Mouse (Mus musculus) C2C12 (cell line): ENCODE measurements around the gene Mybl2. TPM values are rescaled to one million over a fixed set of nuclear protein-coding genes. Genes with fewer than 3 reads are reported as not detected.

ENCODE experiments used
- H3K27me3 ChIP-seq: one replicate; pipeline ENCODE4 v1.6.1; 2011; ENCODE audit not compliant: control insufficient read depth, insufficient read depth, insufficient read length
- H3K36me3 ChIP-seq: one replicate; pipeline ENCODE4 v1.6.1; 2011; ENCODE audit not compliant: control insufficient read depth, insufficient read depth
- H3K4me3 ChIP-seq: one replicate; pipeline ENCODE4 v1.5.1; 2011; ENCODE audit warnings: mild to moderate bottlenecking, control low read depth; ENCODE audit not compliant: poor library complexity, insufficient read depth, severe bottlenecking
- H3K79me2 ChIP-seq: one replicate; pipeline ENCODE4 v1.6.1; 2011; ENCODE audit not compliant: control insufficient read depth, insufficient read depth
- H3K79me3 ChIP-seq: one replicate; pipeline ENCODE4 v1.6.1; 2011; ENCODE audit warnings: low read depth, control low read depth
- H3ac ChIP-seq: one replicate; pipeline ENCODE3; 2011; ENCODE audit warnings: low read depth; ENCODE audit not compliant: control insufficient read depth, insufficient read length
- CEBPB ChIP-seq: IDR thresholded peaks from one replicate; pipeline ENCODE4 v1.6.1; 2011; ENCODE audit warnings: low read depth, mild to moderate bottlenecking, control low read depth, moderate library complexity
- CTCF ChIP-seq: IDR thresholded peaks from one replicate; pipeline ENCODE4 v1.5.1; 2011; ENCODE audit not compliant: control insufficient read depth, insufficient read depth, insufficient read length
- FOSL1 ChIP-seq: IDR thresholded peaks from one replicate; pipeline ENCODE4 v1.8.0; 2011; ENCODE audit warnings: mild to moderate bottlenecking, low read length; ENCODE audit not compliant: poor library complexity, insufficient read depth, severe bottlenecking
- MAX ChIP-seq: IDR thresholded peaks from one replicate; pipeline ENCODE4 v1.6.1; 2011; ENCODE audit warnings: mild to moderate bottlenecking, control low read depth
- MYOD1 ChIP-seq: IDR thresholded peaks from one replicate; pipeline ENCODE4 v1.6.1; 2011; ENCODE audit warnings: low read depth; ENCODE audit not compliant: control insufficient read depth, insufficient read length
- MYOG ChIP-seq: IDR thresholded peaks from one replicate; pipeline ENCODE4 v1.6.1; 2011; ENCODE audit not compliant: control insufficient read depth, insufficient read length; ENCODE audit errors: extremely low read depth
- USF1 ChIP-seq: IDR thresholded peaks from one replicate; pipeline ENCODE4 v1.6.1; 2011; ENCODE audit warnings: low read depth, mild to moderate bottlenecking, control low read depth, moderate library complexity
- long read RNA-seq, 2 experiments: library from polyadenylated mRNA; unstranded; transcript quantifications; one replicate each; pipeline ENCODE4 v2.0.0; 2019 to 2020
- polyA plus RNA-seq: library from polyadenylated mRNA; unstranded; fragments of >200 nt; fragmentation: generic; extraction: Trizol; gene quantifications from one replicate; pipeline ENCODE4 v1.2.1, GENCODE M21; 2012; ENCODE audit warnings: missing spikeins

Mybl2 gene
- polyA plus RNA-seq: 37.8 TPM
- long read RNA-seq, experiment 1, transcript Mybl2-201 (14 exons, 3,651 nt): major isoform, 9 of 19 reads
- long read RNA-seq, experiment 1, partial matches to known transcripts: 4 of 19 reads
- long read RNA-seq, experiment 1, other reads (novel, unspliced or antisense): 6 of 19 reads
- long read RNA-seq, experiment 2, transcript Mybl2-201 (14 exons, 3,651 nt): major isoform, 270 of 342 reads
- long read RNA-seq, experiment 2, partial matches to known transcripts: 10 of 342 reads
- long read RNA-seq, experiment 2, other reads (novel, unspliced or antisense): 62 of 342 reads

- peaks cover 5% of the 10 kb centered on the region for H3K36me3 ChIP-seq
- no peaks in the 10 kb centered on the region for H3K27me3 ChIP-seq
- H3K79me3 ChIP-seq: peaks cover 36% of the 10 kb centered on the region
- H3K4me3 ChIP-seq: peak within 1 kb of the TSS; percentile 80
- H3K79me2 ChIP-seq: peaks cover 50% of the 10 kb centered on the region
- TF ChIP-seq MAX: peak; percentile 86
- TF ChIP-seq FOSL1: no peak
- no peak for TF ChIP-seq MYOD1
- H3ac ChIP-seq: peak within 1 kb of the TSS; percentile 76
Measured at GRCm38 (mm10) chr2:163054335-163054840, at the start of gene Mybl2. Gene Mybl2, plus strand, starts transcription at chr2:163054687.

- Histone ChIP-seq H3K4me3 (no peak overlapping the region), H3K79me3 (no peaks in the 10 kb centered on the region), H3K79me2 (no peaks in the 10 kb centered on the region), H3K27me3 (peaks cover 4% of the 10 kb centered on the region), H3ac (no peak overlapping the region), H3K36me3 (no peaks in the 10 kb centered on the region)
- TF ChIP-seq FOSL1 (no peak), CTCF (no peak), MYOG (no peak), CEBPB (no peak), USF1 (no peak), MAX (no peak)
Measured at GRCm38 (mm10) chr2:163007299-163007698, 47.2 kb upstream of the Mybl2 start.

GRCm38 (mm10) chr2:163016916-163017743, 37.4 kb upstream of the Mybl2 start, which contains the start of gene Ift52:
Gene Ift52, plus strand, starts transcription at chr2:163017354.
- Histone ChIP-seq H3K79me3 (peaks cover 8% of the 10 kb centered on the region), H3ac (peak within 1 kb of the TSS; percentile 79), H3K4me3 (peak within 1 kb of the TSS; percentile 99), H3K27me3 (peaks cover 8% of the 10 kb centered on the region), H3K79me2 (peaks cover 15% of the 10 kb centered on the region), H3K36me3 (no peaks in the 10 kb centered on the region)
- TF ChIP-seq MYOD1 (no peak), MAX (peak; percentile 17)

- Histone ChIP-seq H3K79me3 (no peaks in the 10 kb centered on the region), H3K27me3 (no peaks in the 10 kb centered on the region), H3ac (no peak overlapping the region), H3K4me3 (no peak overlapping the region), H3K36me3 (peaks cover 63% of the 10 kb centered on the region), H3K79me2 (no peaks in the 10 kb centered on the region)
- TF ChIP-seq CTCF: no peak
- no peak for TF ChIP-seq MYOG
- no peak for TF ChIP-seq MAX
- no peak for TF ChIP-seq MYOD1
- TF ChIP-seq USF1: no peak
- no peak for TF ChIP-seq CEBPB
- no peak for TF ChIP-seq FOSL1
Measured at GRCm38 (mm10) chr2:163031289-163031688, 23.2 kb upstream of the Mybl2 start.

- Histone ChIP-seq H3K79me3 (no peaks in the 10 kb centered on the region), H3ac (no peak overlapping the region), H3K79me2 (no peaks in the 10 kb centered on the region), H3K27me3 (no peaks in the 10 kb centered on the region), H3K36me3 (peaks cover 67% of the 10 kb centered on the region), H3K4me3 (no peak overlapping the region)
- TF ChIP-seq MAX: no peak
- no peak for TF ChIP-seq MYOG
- TF ChIP-seq USF1: no peak
- no peak for TF ChIP-seq MYOD1
- no peak for TF ChIP-seq CEBPB
- TF ChIP-seq FOSL1: no peak
- no peak for TF ChIP-seq CTCF
Measured at GRCm38 (mm10) chr2:163031757-163032156, 22.7 kb upstream of the Mybl2 start.

GRCm38 (mm10) chr2:163032622-163033021, 21.9 kb upstream of the Mybl2 start:
- Histone ChIP-seq H3K27me3 (no peaks in the 10 kb centered on the region), H3ac (no peak overlapping the region), H3K79me3 (no peaks in the 10 kb centered on the region), H3K79me2 (no peaks in the 10 kb centered on the region), H3K36me3 (peaks cover 63% of the 10 kb centered on the region), H3K4me3 (no peak overlapping the region)
- TF ChIP-seq USF1 (peak; percentile 30), MAX (no peak), CEBPB (no peak), MYOG (no peak), CTCF (no peak), FOSL1 (no peak), MYOD1 (no peak)
